Mouse (Mus musculus): ENCODE results near the gene Ms4a6b. TPM values are rescaled to one million over a fixed set of nuclear protein-coding genes. Genes with fewer than 3 reads are reported as not detected.
A peak's percentile ranks its signal among the peaks of the same experiment; 100 is the strongest.
"Not testable (repeated sequence)": the region's sequence is repeated elsewhere in the genome, so short reads cannot be mapped to it uniquely, and the experiment has no call there.

Ms4a6b gene
- 1 to 10 TPM; 1.4 to 3.1 TPM for total RNA-seq (2021)
- long read RNA-seq, experiment 1, partial matches to known transcripts: 0 of 2 reads
- long read RNA-seq, experiment 1, other reads (novel, unspliced or antisense): 0 of 2 reads
- long read RNA-seq, experiment 2, partial matches to known transcripts: 0 of 2 reads
- long read RNA-seq, experiment 2, other reads (novel, unspliced or antisense): 1 of 2 reads

GRCm38 (mm10) chr19:11516246-11516645 is at the start of gene Ms4a6b:
TSS of gene Ms4a6b (plus strand) at chr19:11516512.
- DNase-seq (ENCODE audit: low spot score in 2 of 2): no peak

GRCm38 (mm10) chr19:11468361-11468760 is 48.0 kb upstream of the Ms4a6b start:
- DNase-seq (ENCODE audit: low spot score in 2 of 2): not testable (repeated sequence)

GRCm38 (mm10) chr19:11469215-11469614 is 47.1 kb upstream of the Ms4a6b start, which contains the start of gene Ms4a6c:
TSS of gene Ms4a6c (plus strand) at chr19:11469366.
- DNase-seq (ENCODE audit: low spot score in 2 of 2): not testable (repeated sequence)

GRCm38 (mm10) chr19:11479714-11480113 is 36.6 kb upstream of the Ms4a6b start:
- DNase-seq (ENCODE audit: low spot score in 2 of 2): no peak

- no peak for DNase-seq (ENCODE audit: low spot score in 2 of 2)
These were observed 33.6 kb upstream of the Ms4a6b start for GRCm38 (mm10) chr19:11482684-11483083.

- no peak for DNase-seq (ENCODE audit: low spot score in 2 of 2)
These were observed 32.4 kb upstream of the Ms4a6b start for GRCm38 (mm10) chr19:11483941-11484340.

- DNase-seq (ENCODE audit: low spot score in 2 of 2): no peak
These were observed 31.9 kb upstream of the Ms4a6b start for GRCm38 (mm10) chr19:11484388-11484787.

GRCm38 (mm10) chr19:11485266-11485665 is 31.0 kb upstream of the Ms4a6b start:
- no peak for DNase-seq (ENCODE audit: low spot score in 2 of 2)

- peak; percentile 7 to 30 for DNase-seq (ENCODE audit: low spot score in 2 of 2)
These were observed 30.6 kb upstream of the Ms4a6b start, which contains the start of gene Gm8369 for GRCm38 (mm10) chr19:11485746-11486145. TSS of gene Gm8369 (plus strand) at chr19:11485938.

- DNase-seq (ENCODE audit: low spot score in 2 of 2): no peak
These were observed 29.7 kb upstream of the Ms4a6b start for GRCm38 (mm10) chr19:11486599-11486998.

GRCm38 (mm10) chr19:11491406-11492189 is 24.7 kb upstream of the Ms4a6b start:
- no peak for DNase-seq (ENCODE audit: low spot score in 2 of 2)

- DNase-seq (ENCODE audit: low spot score in 2 of 2): no peak
These were observed 23.6 kb upstream of the Ms4a6b start for GRCm38 (mm10) chr19:11492671-11493070.

- no peak for DNase-seq (ENCODE audit: low spot score in 2 of 2)
These were observed 21.8 kb upstream of the Ms4a6b start for GRCm38 (mm10) chr19:11494519-11494918.

GRCm38 (mm10) chr19:11496361-11496760 is 20.0 kb upstream of the Ms4a6b start:
- no peak for DNase-seq (ENCODE audit: low spot score in 2 of 2)

GRCm38 (mm10) chr19:11497300-11497699 is 19.0 kb upstream of the Ms4a6b start:
- not testable (repeated sequence) for DNase-seq (ENCODE audit: low spot score in 2 of 2)

- DNase-seq (ENCODE audit: low spot score in 2 of 2): no peak
These were observed 15.5 kb upstream of the Ms4a6b start for GRCm38 (mm10) chr19:11500796-11501195.

GRCm38 (mm10) chr19:11501326-11501725 is 15.0 kb upstream of the Ms4a6b start:
- no peak for DNase-seq (ENCODE audit: low spot score in 2 of 2)

- DNase-seq (ENCODE audit: low spot score in 2 of 2): no peak
These were observed 11.5 kb upstream of the Ms4a6b start for GRCm38 (mm10) chr19:11504857-11505256.

- DNase-seq (ENCODE audit: low spot score in 2 of 2): no peak
These were observed 2.9 kb upstream of the Ms4a6b start for GRCm38 (mm10) chr19:11513458-11513857.

- no peak for DNase-seq (ENCODE audit: low spot score in 2 of 2)
These were observed 533 bp downstream of the Ms4a6b start for GRCm38 (mm10) chr19:11516845-11517244.

GRCm38 (mm10) chr19:11517373-11517772 is 1.1 kb downstream of the Ms4a6b start:
- not testable (repeated sequence) for DNase-seq (ENCODE audit: low spot score in 2 of 2)

GRCm38 (mm10) chr19:11518356-11518755 is 2.0 kb downstream of the Ms4a6b start:
- DNase-seq (ENCODE audit: low spot score in 2 of 2): not testable (repeated sequence)

Data from left cerebral cortex, adult 18-20 months (tissue).